ENCODE assay signal across 10 mouse cellular contexts in genomic region chr13:37507146-37507545, GRCm38 (mm10).
DNase-seq lines count a peak whose midpoint lies in the region; ATAC-seq and TF ChIP-seq lines count a peak whose summit lies in the region.
"Had no signal": no experiment of that assay in that cellular context is flagged by ENCODE, and none has a peak within 500 bp of the region (broad histone marks: within the 10 kb centered on the region; RNA-seq: fewer than 3 reads in every experiment).

No protein-coding gene starts in this region.

- no peak for TF ChIP-seq POLR2A in limb, embryonic 14.5 days (IDR thresholded peaks at IDR 0.05; ENCODE audit: borderline replicate concordance, extremely low read depth, insufficient read depth, insufficient read length)

- ATAC-seq in heart, embryonic 11.5 days (replicated peaks; ENCODE audit: insufficient number of reproducible peaks, low FRiP score, low TSS enrichment): no peak
- no peak for ATAC-seq in intestine, embryonic 14.5 days (replicated peaks; ENCODE audit: low FRiP score, low TSS enrichment, low read depth)
- no peak for ATAC-seq in limb, embryonic 14.5 days (ENCODE audit: low FRiP score, low read depth)
- ATAC-seq in stomach, embryonic 15.5 days (ENCODE audit: insufficient read depth, low FRiP score, low read depth): peak; percentile 51; the same call in 1 of the 2 replicates

- H3K4me3 ChIP-seq in heart, embryonic 11.5 days (ENCODE audit: low read depth, low read length): no peak overlapping the region
- no peak overlapping the region for H3K4me3 ChIP-seq in intestine, embryonic 14.5 days (ENCODE audit: low read depth, low read length)
- no peak overlapping the region for H3K4me3 ChIP-seq in limb, embryonic 14.5 days (replicated peaks; ENCODE audit: low read length)
- H3K4me3 ChIP-seq in stomach, embryonic 15.5 days (replicated peaks): no peak overlapping the region

- DNase-seq in heart, postnatal 10 days: no peak
- peak; percentile 60 for DNase-seq in intestine, embryonic 14.5 days (ENCODE audit: low spot score)
- DNase-seq in limb, embryonic 14.5 days (ENCODE audit: low spot score): peak; percentile 40
- no peak for DNase-seq in left cerebral cortex, postnatal 25 days (ENCODE audit: low spot score in 2 of 2)
- no peak for DNase-seq in cerebellum, adult 8-10 months
- DNase-seq in gastrocnemius, postnatal 25 days: no peak
- DNase-seq: cerebellum, postnatal 25 days had no signal

- H3K27me3 ChIP-seq in heart, embryonic 11.5 days (ENCODE audit: control insufficient read depth, insufficient read depth, low read length): no peaks in the 10 kb centered on the region
- H3K27me3 ChIP-seq in intestine, embryonic 14.5 days (replicated peaks; ENCODE audit: control insufficient read depth, insufficient read depth, low read length): no peaks in the 10 kb centered on the region
- no peaks in the 10 kb centered on the region for H3K27me3 ChIP-seq in limb, embryonic 14.5 days (ENCODE audit: control insufficient read depth, insufficient read depth, low read length)
- no peaks in the 10 kb centered on the region for H3K27me3 ChIP-seq in stomach, embryonic 15.5 days (replicated peaks)
- H3K27me3 ChIP-seq: CH12.LX had no signal

- intact Hi-C loops in heart, postnatal 10 days (cut with DNase I): no loop called here
- intact Hi-C loops in left cerebral cortex, postnatal 25 days (cut with DNase I): no loop called here

- no peaks in the 10 kb centered on the region for H3K36me3 ChIP-seq in heart, embryonic 11.5 days (ENCODE audit: control insufficient read depth, insufficient read depth, low read length)
- H3K36me3 ChIP-seq in intestine, embryonic 14.5 days (ENCODE audit: control insufficient read depth, insufficient read depth, low read length): no peaks in the 10 kb centered on the region
- no peaks in the 10 kb centered on the region for H3K36me3 ChIP-seq in limb, embryonic 14.5 days (ENCODE audit: control insufficient read depth, insufficient read depth, low read length)
- no peaks in the 10 kb centered on the region for H3K36me3 ChIP-seq in stomach, embryonic 15.5 days

- no peak overlapping the region for H3K4me2 ChIP-seq in heart, embryonic 11.5 days
- no peak overlapping the region; the same call in 1 of the 2 replicates for H3K4me2 ChIP-seq in intestine, embryonic 14.5 days (ENCODE audit: low read length)
- no peak overlapping the region for H3K4me2 ChIP-seq in limb, embryonic 14.5 days (replicated peaks; ENCODE audit: low read depth, low read length, severe bottlenecking)
- H3K4me2 ChIP-seq in stomach, embryonic 15.5 days: peak overlapping the region; percentile 17

- no peaks in the 10 kb centered on the region for H3K9me3 ChIP-seq in heart, embryonic 11.5 days (replicated peaks; ENCODE audit: control insufficient read depth, low read length)
- H3K9me3 ChIP-seq in intestine, embryonic 14.5 days (ENCODE audit: control insufficient read depth, low read length): no peaks in the 10 kb centered on the region
- no peaks in the 10 kb centered on the region for H3K9me3 ChIP-seq in limb, embryonic 14.5 days (ENCODE audit: control insufficient read depth, low read length)
- no peaks in the 10 kb centered on the region for H3K9me3 ChIP-seq in stomach, embryonic 15.5 days

- peaks cover 32% of the 10 kb centered on the region for H3K4me1 ChIP-seq in heart, embryonic 11.5 days (ENCODE audit: control insufficient read depth, insufficient read depth, low read length)
- H3K4me1 ChIP-seq in intestine, embryonic 14.5 days (replicated peaks; ENCODE audit: control insufficient read depth, insufficient read depth, low read length): peaks cover 41% of the 10 kb centered on the region
- H3K4me1 ChIP-seq in limb, embryonic 14.5 days (ENCODE audit: control insufficient read depth, insufficient read depth, low read length): peaks cover 30% of the 10 kb centered on the region
- H3K4me1 ChIP-seq in stomach, embryonic 15.5 days: peaks cover 38% of the 10 kb centered on the region

- WGBS in heart, embryonic 11.5 days (ENCODE audit: insufficient replicate concordance): 61% methylated on average over 5 of the region's 5 CpGs
- WGBS in intestine, embryonic 14.5 days: 69% methylated on average over 5 of the region's 5 CpGs
- WGBS in limb, embryonic 14.5 days: 49% methylated on average over 5 of the region's 5 CpGs
- 60% methylated on average over 5 of the region's 5 CpGs for WGBS in stomach, embryonic 15.5 days

- H3K27ac ChIP-seq in heart, embryonic 11.5 days (ENCODE audit: low read depth, low read length): 0 out of 2 replicates have a peak overlapping the region, but pooled peaks have one; percentile 42
- 0 out of 2 replicates have a peak overlapping the region, but pooled peaks have one; percentile 33 for H3K27ac ChIP-seq in intestine, embryonic 14.5 days (ENCODE audit: low read depth)
- H3K27ac ChIP-seq in limb, embryonic 14.5 days (replicated peaks; ENCODE audit: low read depth, low read length): no peak overlapping the region
- H3K27ac ChIP-seq in stomach, embryonic 15.5 days: peak overlapping the region; percentile 87

- H3K9ac ChIP-seq in heart, embryonic 11.5 days (ENCODE audit: low read depth, low read length): no peak overlapping the region
- H3K9ac ChIP-seq in intestine, embryonic 14.5 days (ENCODE audit: low read length): no peak overlapping the region
- H3K9ac ChIP-seq in limb, embryonic 14.5 days (ENCODE audit: low read depth, low read length, severe bottlenecking): no peak overlapping the region
- no peak overlapping the region for H3K9ac ChIP-seq in stomach, embryonic 15.5 days

Comparison
In these comparisons a context has a peak if more than half of its experiments do, and no peak if none do; other contexts are left out.
1. DNase-seq: peak in intestine, embryonic 14.5 days (single experiment) and limb, embryonic 14.5 days (single experiment); none in heart, postnatal 10 days (0 of 2), left cerebral cortex, postnatal 25 days (0 of 2), cerebellum, adult 8-10 months (single experiment) and gastrocnemius, postnatal 25 days (single experiment).